Comparison of ENCODE assay signal across 14 mouse cellular contexts in the genomic region with DNA sequence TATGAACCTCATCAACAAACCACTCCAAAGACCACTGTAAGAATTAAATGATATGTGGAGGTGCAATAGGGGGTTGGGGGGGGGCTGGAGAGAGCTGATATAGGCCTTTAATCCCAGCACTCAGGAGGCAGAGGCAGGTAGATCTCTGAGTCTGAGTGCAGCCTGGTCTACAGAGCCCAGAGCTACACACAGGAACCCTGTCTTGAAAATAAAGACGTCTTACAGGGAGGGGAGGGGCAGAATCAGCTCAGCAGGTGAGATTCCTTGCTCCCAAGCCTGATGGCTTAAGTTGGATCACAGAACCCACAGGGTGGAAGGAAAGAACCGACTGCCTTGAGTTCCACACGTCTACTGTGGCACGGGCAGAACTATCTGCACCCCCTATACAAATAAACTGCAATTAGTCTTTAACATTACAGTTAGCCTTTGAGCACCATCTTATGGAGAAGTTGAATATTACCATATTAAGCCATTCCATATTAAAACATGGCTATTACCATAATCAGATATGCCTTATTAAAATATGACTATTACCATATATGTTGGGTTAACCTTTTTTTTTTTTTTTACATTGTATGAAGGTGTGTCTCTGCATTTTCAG. TPM values are rescaled to one million over a fixed set of nuclear protein-coding genes. Genes with fewer than 3 reads are reported as not detected.
DNase-seq lines count a peak whose midpoint lies in the region; ATAC-seq and TF ChIP-seq lines count a peak whose summit lies in the region.
"Had no signal": no experiment of that assay in that cellular context is flagged by ENCODE, and none has a peak within 500 bp of the region (broad histone marks: within the 10 kb centered on the region; RNA-seq: fewer than 3 reads in every experiment).

No protein-coding gene starts in this region.

- 28% methylated on average over 4 of the region's 4 CpGs for WGBS in heart, postnatal 0 days
- WGBS in embryonic facial prominence, embryonic 14.5 days = 5% methylated on average over 4 of the region's 4 CpGs
- 8% methylated on average over 4 of the region's 4 CpGs for WGBS in stomach, embryonic 16.5 days

- no peaks in the 10 kb centered on the region for H3K4me1 ChIP-seq in heart, postnatal 0 days (ENCODE audit: control insufficient read depth, insufficient read depth)
- peaks cover 21% of the 10 kb centered on the region for H3K4me1 ChIP-seq in megakaryocyte, embryonic 14.5 days
- H3K4me1 ChIP-seq in embryonic facial prominence, embryonic 14.5 days (ENCODE audit: control insufficient read depth, insufficient read depth, low read length) = no peaks in the 10 kb centered on the region
- H3K4me1 ChIP-seq in stomach, embryonic 16.5 days (ENCODE audit: control insufficient read depth, insufficient read depth, low read length) = no peaks in the 10 kb centered on the region

- no peak overlapping the region for H3K9ac ChIP-seq in heart, postnatal 0 days (replicated peaks; ENCODE audit: low read depth, low read length)
- no peak overlapping the region for H3K9ac ChIP-seq in embryonic facial prominence, embryonic 14.5 days (ENCODE audit: low read depth, low read length)
- H3K9ac ChIP-seq in stomach, embryonic 16.5 days (ENCODE audit: low read length) = no peak overlapping the region

- no peak overlapping the region for H3K27ac ChIP-seq in heart, postnatal 0 days (ENCODE audit: low read depth)
- no peak overlapping the region for H3K27ac ChIP-seq in embryonic facial prominence, embryonic 14.5 days (replicated peaks; ENCODE audit: low read depth, low read length)
- H3K27ac ChIP-seq in stomach, embryonic 16.5 days (ENCODE audit: low read length) = no peak overlapping the region; the same call in 1 of the 2 replicates
- H3K27ac ChIP-seq: forebrain, embryonic 10.5 days had no signal

- H3K9me3 ChIP-seq in heart, postnatal 0 days (replicated peaks; ENCODE audit: control insufficient read depth, low read length) = no peaks in the 10 kb centered on the region
- 0 out of 2 replicates have a peak, but pooled peaks cover 6% of the 10 kb centered on the region for H3K9me3 ChIP-seq in megakaryocyte, embryonic 14.5 days
- H3K9me3 ChIP-seq in embryonic facial prominence, embryonic 14.5 days (ENCODE audit: control insufficient read depth, low read length) = no peaks in the 10 kb centered on the region
- H3K9me3 ChIP-seq in stomach, embryonic 16.5 days (replicated peaks; ENCODE audit: control insufficient read depth, low read length) = no peaks in the 10 kb centered on the region
- H3K9me3 ChIP-seq: forebrain, embryonic 10.5 days had no signal

- TF ChIP-seq CTCF in heart, postnatal 0 days (IDR thresholded peaks at IDR 0.05; ENCODE audit: low read depth) = peak; percentile 60

- no peaks in the 10 kb centered on the region for H3K27me3 ChIP-seq in heart, postnatal 0 days (ENCODE audit: control insufficient read depth, insufficient read depth, low read length)
- peaks cover 8% of the 10 kb centered on the region for H3K27me3 ChIP-seq in megakaryocyte, embryonic 14.5 days (replicated peaks)
- H3K27me3 ChIP-seq in embryonic facial prominence, embryonic 14.5 days (replicated peaks; ENCODE audit: control insufficient read depth, insufficient read depth, low read length) = no peaks in the 10 kb centered on the region
- no peaks in the 10 kb centered on the region for H3K27me3 ChIP-seq in stomach, embryonic 16.5 days (ENCODE audit: control insufficient read depth, insufficient read depth, low read length)

- no peak overlapping the region for H3K4me2 ChIP-seq in heart, postnatal 0 days (ENCODE audit: low read depth, low read length)
- no peak overlapping the region for H3K4me2 ChIP-seq in embryonic facial prominence, embryonic 14.5 days (ENCODE audit: low read depth, low read length)
- peak overlapping the region; percentile 24; the same call in 1 of the 2 replicates for H3K4me2 ChIP-seq in stomach, embryonic 16.5 days (ENCODE audit: low read depth, low read length)

- no peak for TF ChIP-seq EP300 in heart, postnatal 0 days (IDR thresholded peaks at IDR 0.05; ENCODE audit: low read depth)

- ATAC-seq in heart, postnatal 0 days (ENCODE audit: insufficient read depth, low read depth) = no peak
- ATAC-seq in megakaryocyte, adult 5-6 weeks (ENCODE audit: poor library complexity, severe bottlenecking) = no peak
- ATAC-seq in embryonic facial prominence, embryonic 14.5 days (ENCODE audit: low read depth) = no peak
- peak; percentile 61; the same call in 1 of the 2 replicates for ATAC-seq in stomach, embryonic 16.5 days (ENCODE audit: insufficient read depth, low FRiP score)

- peak; percentile 59 for DNase-seq in heart, postnatal 0 days (ENCODE audit: low spot score)
- no peak for DNase-seq in heart, adult 9 months (ENCODE audit: low spot score in 2 of 2)
- DNase-seq in embryonic facial prominence, embryonic 14.5 days (ENCODE audit: low spot score) = peak; percentile 57
- no peak for DNase-seq in thymus, postnatal 36 days
- no peak for DNase-seq in gastrocnemius, adult 8-10 months (ENCODE audit: low spot score in 2 of 2)
- DNase-seq: adrenal gland, postnatal 14 days; cerebellum, postnatal 36 days; layer of hippocampus, postnatal 36 days; right cerebral cortex, postnatal 4 days had no signal

- H3K4me3 ChIP-seq in heart, postnatal 0 days (ENCODE audit: low read depth, low read length) = no peak overlapping the region
- H3K4me3 ChIP-seq in megakaryocyte, embryonic 14.5 days (replicated peaks) = peak overlapping the region; percentile 78
- no peak overlapping the region for H3K4me3 ChIP-seq in embryonic facial prominence, embryonic 14.5 days (ENCODE audit: low read depth, low read length)
- H3K4me3 ChIP-seq in stomach, embryonic 16.5 days (replicated peaks; ENCODE audit: low read length) = no peak overlapping the region; the same call in 1 of the 2 replicates
- H3K4me3 ChIP-seq: forebrain, embryonic 10.5 days had no signal

- no peaks in the 10 kb centered on the region for H3K36me3 ChIP-seq in heart, postnatal 0 days (replicated peaks; ENCODE audit: control insufficient read depth, insufficient read depth, low read length)
- H3K36me3 ChIP-seq in megakaryocyte, embryonic 14.5 days (replicated peaks; ENCODE audit: low read length) = no peaks in the 10 kb centered on the region
- H3K36me3 ChIP-seq in embryonic facial prominence, embryonic 14.5 days (ENCODE audit: control insufficient read depth, insufficient read depth, low read length) = no peaks in the 10 kb centered on the region
- H3K36me3 ChIP-seq in stomach, embryonic 16.5 days (ENCODE audit: control insufficient read depth, insufficient read depth, low read length) = no peaks in the 10 kb centered on the region
- H3K36me3 ChIP-seq: forebrain, embryonic 10.5 days had no signal

RNA-seq across cellular contexts. Expression of a gene that starts 7.1 kb away (rescaled TPM):
- 0.04 TPM in 1 of 2 replicates, not detected in the other for total RNA-seq in heart, postnatal 0 days (2014; rRNA removed; ENCODE audit: low replicate concordance)
- polyA plus RNA-seq in heart, postnatal 0 days (2015; fragmentation: Nextera tagmentation; extraction: Ambion mirVana) = 0.12 and 0.15 TPM in 2 replicates
- polyA plus RNA-seq in megakaryocyte, embryonic 14.5 days (2012; ENCODE audit: insufficient read depth, low replicate concordance) = not detected in 2 replicates
- not detected in 2 replicates for total RNA-seq in megakaryocyte, adult 5-6 weeks (2015)
- total RNA-seq in megakaryocyte, adult 5-6 weeks (2017) = not detected in 2 replicates
- 0.95 and 1.3 TPM in 2 replicates for polyA plus RNA-seq in embryonic facial prominence, embryonic 14.5 days (2014; fragmentation: Nextera tagmentation; extraction: Ambion mirVana)
- 0.40 and 0.79 TPM in 2 replicates for polyA plus RNA-seq in stomach, embryonic 16.5 days (2015; fragmentation: Nextera tagmentation; extraction: Ambion mirVana)
- total RNA-seq in gastrocnemius, adult 8-10 months (2022) = not detected
- total RNA-seq: adrenal gland, postnatal 14 days; granulocyte monocyte progenitor cell, adult 5-6 weeks; layer of hippocampus, postnatal 36 days had no signal

RNA-seq across cellular contexts. Expression of a gene that starts 41.2 kb away (rescaled TPM):
- 14.2 and 20.8 TPM in 2 replicates for total RNA-seq in heart, postnatal 0 days (2014; rRNA removed; ENCODE audit: low replicate concordance)
- 25.5 and 28.8 TPM in 2 replicates for polyA plus RNA-seq in heart, postnatal 0 days (2015; fragmentation: Nextera tagmentation; extraction: Ambion mirVana)
- 3.3 TPM in 1 of 2 replicates, not detected in the other for polyA plus RNA-seq in megakaryocyte, embryonic 14.5 days (2012; ENCODE audit: insufficient read depth, low replicate concordance)
- total RNA-seq in megakaryocyte, adult 5-6 weeks (2015) = 17.1 and 18.1 TPM in 2 replicates
- 27.2 and 30.2 TPM in 2 replicates for total RNA-seq in megakaryocyte, adult 5-6 weeks (2017)
- polyA plus RNA-seq in embryonic facial prominence, embryonic 14.5 days (2014; fragmentation: Nextera tagmentation; extraction: Ambion mirVana) = 41.1 and 47.9 TPM in 2 replicates
- polyA plus RNA-seq in stomach, embryonic 16.5 days (2015; fragmentation: Nextera tagmentation; extraction: Ambion mirVana) = 39.8 and 44.6 TPM in 2 replicates
- 10 to 100 TPM; 73.6 to 84.9 (median 79.9) TPM for total RNA-seq in gastrocnemius, adult 8-10 months (2022)

RNA-seq across cellular contexts. Expression of a gene that starts 52.2 kb away (rescaled TPM):
- total RNA-seq in heart, postnatal 0 days (2014; rRNA removed; ENCODE audit: low replicate concordance) = 38.1 and 47.1 TPM in 2 replicates
- polyA plus RNA-seq in heart, postnatal 0 days (2015; fragmentation: Nextera tagmentation; extraction: Ambion mirVana) = 6.5 and 7.0 TPM in 2 replicates
- polyA plus RNA-seq in megakaryocyte, embryonic 14.5 days (2012; ENCODE audit: insufficient read depth, low replicate concordance) = 1.2 and 3.1 TPM in 2 replicates
- total RNA-seq in megakaryocyte, adult 5-6 weeks (2015) = not detected in 2 replicates
- not detected in 2 replicates for total RNA-seq in megakaryocyte, adult 5-6 weeks (2017)
- polyA plus RNA-seq in embryonic facial prominence, embryonic 14.5 days (2014; fragmentation: Nextera tagmentation; extraction: Ambion mirVana) = 41.7 and 48.9 TPM in 2 replicates
- polyA plus RNA-seq in stomach, embryonic 16.5 days (2015; fragmentation: Nextera tagmentation; extraction: Ambion mirVana) = 12.2 and 15.4 TPM in 2 replicates
- total RNA-seq in gastrocnemius, adult 8-10 months (2022) = 1 to 10 TPM in 3 of 4 experiments, under 1 TPM in 1; 0.75 to 1.3 (median 1.1) TPM
- total RNA-seq: granulocyte monocyte progenitor cell, adult 5-6 weeks had no signal

Comparison
In these comparisons a context has a peak if more than half of its experiments do, and no peak if none do; other contexts are left out.
1. DNase-seq: peak in heart, postnatal 0 days (single experiment) and embryonic facial prominence, embryonic 14.5 days (single experiment); none in heart, adult 9 months (0 of 2), thymus, postnatal 36 days (0 of 2) and gastrocnemius, adult 8-10 months (0 of 2).